Mouse (Mus musculus) CH12.LX (cell line): Measurements from ENCODE around the gene Tpx2. TPM values are rescaled to one million over a fixed set of nuclear protein-coding genes. Genes with fewer than 3 reads are reported as not detected.

Source experiments
- DNase-seq: peaks from one replicate; pipeline ENCODE4 v3.0.0-alpha.2; 2013; ENCODE audit errors: extremely low read depth
- H3K27ac ChIP-seq: 2 replicates; pipeline ENCODE4 v1.5.1; 2012; ENCODE audit warnings: low read depth, mild to moderate bottlenecking, control low read depth, moderate library complexity; ENCODE audit not compliant: insufficient read depth
- H3K27me3 ChIP-seq: replicated peaks from 2 replicates; pipeline ENCODE3; 2012; ENCODE audit warnings: inconsistent platforms
- H3K36me3 ChIP-seq, 2 experiments: replicated peaks in 1 of 2; 2 replicates each; pipeline versions ENCODE3 to v1.6.1; 2012; ENCODE audit warnings: inconsistent platforms in 1 of 2, low read length in 1 of 2, mild to moderate bottlenecking in 1 of 2, mixed read lengths in 1 of 2, moderate library complexity in 1 of 2; ENCODE audit not compliant: control insufficient read depth in 1 of 2, insufficient read depth in 1 of 2
- H3K4me1 ChIP-seq, 2 experiments: 2 replicates each; pipeline ENCODE4 v1.6.1; 2012; ENCODE audit warnings: inconsistent platforms in 1 of 2, moderate library complexity in 1 of 2; ENCODE audit not compliant: insufficient read depth in 2 of 2, control insufficient read depth in 1 of 2
- H3K4me2 ChIP-seq: 2 replicates; pipeline ENCODE4 v1.6.1; 2012; ENCODE audit warnings: low read depth, mild to moderate bottlenecking, control low read depth; ENCODE audit not compliant: poor library complexity, insufficient read depth, severe bottlenecking
- H3K4me3 ChIP-seq, 3 experiments: fragments of 150-350 bp in 1 of 3; sonication (generic) in 1 of 3; replicated peaks in 1 of 3; 2 replicates each; pipeline versions ENCODE3 to v1.5.1; 2011 to 2012; ENCODE audit warnings: low read depth in 2 of 3, low read length in 2 of 3, mild to moderate bottlenecking in 2 of 3, moderate library complexity in 2 of 3, control low read depth in 1 of 3, improper control_type of control experiment in 1 of 3, inconsistent platforms in 1 of 3, mixed read lengths in 1 of 3; ENCODE audit not compliant: poor library complexity in 1 of 3
- H3K79me2 ChIP-seq: replicated peaks from 2 replicates; pipeline ENCODE4 v1.6.1; 2012; ENCODE audit warnings: mild to moderate bottlenecking, moderate library complexity; ENCODE audit not compliant: control insufficient read depth, poor library complexity, insufficient read depth, severe bottlenecking; ENCODE audit errors: extremely low read depth
- H3K9ac ChIP-seq: 2 replicates; pipeline ENCODE4 v1.6.1; 2012; ENCODE audit warnings: low read depth, mild to moderate bottlenecking, control low read depth, moderate library complexity; ENCODE audit not compliant: insufficient read depth
- H3K9me3 ChIP-seq: replicated peaks from 2 replicates; pipeline ENCODE3; 2012; ENCODE audit warnings: low read length, inconsistent platforms, mixed read lengths
- BHLHE40 ChIP-seq: IDR thresholded peaks from 2 replicates; pipeline ENCODE4 v1.6.1; 2011; ENCODE audit warnings: mild to moderate bottlenecking, low read depth, low read length, improper control_type of control experiment
- CHD1 ChIP-seq: IDR thresholded peaks from 2 replicates; pipeline ENCODE4 v1.6.1; 2012; ENCODE audit warnings: low read depth, low read length, improper control_type of control experiment, inconsistent platforms
- CHD2 ChIP-seq: IDR thresholded peaks from 2 replicates; pipeline ENCODE4 v1.6.1; 2011; ENCODE audit warnings: low read length, improper control_type of control experiment
- CTCF ChIP-seq, 2 experiments: IDR thresholded peaks in 1 of 2; conservative IDR thresholded peaks in 1 of 2; 2 replicates each; pipeline ENCODE4 v1.5.1; 2011 to 2012; ENCODE audit warnings: low read depth in 2 of 2, low read length in 2 of 2, improper control_type of control experiment in 1 of 2, inconsistent platforms in 1 of 2, mild to moderate bottlenecking in 1 of 2, moderate library complexity in 1 of 2
- E2F4 ChIP-seq: IDR thresholded peaks from 2 replicates; pipeline ENCODE4 v1.6.1; 2011; ENCODE audit warnings: low read depth, low read length, improper control_type of control experiment; ENCODE audit not compliant: insufficient replicate concordance
- ELF1 ChIP-seq: IDR thresholded peaks from 2 replicates; pipeline ENCODE4 v1.6.1; 2014; ENCODE audit warnings: low read depth, mild to moderate bottlenecking, inconsistent platforms, low read length, improper control_type of control experiment
- EP300 ChIP-seq: IDR thresholded peaks from 2 replicates; pipeline ENCODE4 v1.6.1; 2011; ENCODE audit warnings: low read length, improper control_type of control experiment
- ETS1 ChIP-seq: conservative IDR thresholded peaks from 2 replicates; pipeline ENCODE4 v1.6.1; 2012; ENCODE audit warnings: low read depth, mild to moderate bottlenecking, inconsistent platforms, low read length, improper control_type of control experiment, moderate library complexity
- GABPA ChIP-seq: IDR thresholded peaks from 2 replicates; pipeline ENCODE4 v1.6.1; 2012; ENCODE audit warnings: low read depth, low read length, improper control_type of control experiment, inconsistent platforms; ENCODE audit not compliant: insufficient replicate concordance
- HCFC1 ChIP-seq: IDR thresholded peaks from 2 replicates; pipeline ENCODE4 v1.6.1; 2012; ENCODE audit warnings: low read depth, mild to moderate bottlenecking, inconsistent platforms, low read length, improper control_type of control experiment
- IRF4 ChIP-seq: IDR thresholded peaks from 2 replicates; pipeline ENCODE4 v1.6.1; 2014; ENCODE audit warnings: low read depth, mild to moderate bottlenecking, inconsistent platforms, low read length, improper control_type of control experiment
- JUN ChIP-seq: IDR thresholded peaks from 2 replicates; pipeline ENCODE4 v1.6.1; 2011; ENCODE audit warnings: low read depth, mild to moderate bottlenecking, low read length, improper control_type of control experiment, moderate library complexity; ENCODE audit not compliant: insufficient read depth
- JUND ChIP-seq: conservative IDR thresholded peaks from 2 replicates; pipeline ENCODE4 v1.6.1; 2011; ENCODE audit warnings: low read depth, low read length, improper control_type of control experiment
- KAT2A ChIP-seq: IDR thresholded peaks from 2 replicates; pipeline ENCODE4 v1.6.1; 2012; ENCODE audit warnings: low read length, improper control_type of control experiment, inconsistent platforms; ENCODE audit not compliant: insufficient replicate concordance
- MAFK ChIP-seq: IDR thresholded peaks from 2 replicates; pipeline ENCODE4 v1.6.1; 2011; ENCODE audit warnings: low read length, improper control_type of control experiment; ENCODE audit not compliant: insufficient replicate concordance
- MAX ChIP-seq: IDR thresholded peaks from 2 replicates; pipeline ENCODE4 v1.6.1; 2011; ENCODE audit warnings: low read length, improper control_type of control experiment
- MAZ ChIP-seq: IDR thresholded peaks from 2 replicates; pipeline ENCODE4 v1.6.1; 2012; ENCODE audit warnings: low read depth, mild to moderate bottlenecking, inconsistent platforms, low read length, improper control_type of control experiment, moderate library complexity
- MEF2A ChIP-seq: IDR thresholded peaks from 2 replicates; pipeline ENCODE4 v1.6.1; 2014; ENCODE audit warnings: low read depth, mild to moderate bottlenecking, inconsistent platforms, low read length, improper control_type of control experiment, borderline replicate concordance
- MXI1 ChIP-seq: IDR thresholded peaks from 2 replicates; pipeline ENCODE4 v1.6.1; 2011; ENCODE audit warnings: mild to moderate bottlenecking, low read depth, low read length, improper control_type of control experiment
- MYC ChIP-seq: IDR thresholded peaks from 2 replicates; pipeline ENCODE4 v1.6.1; 2011; ENCODE audit warnings: low read depth, mild to moderate bottlenecking, improper control_type of control experiment, low read length
- NELFE ChIP-seq: IDR thresholded peaks from 2 replicates; pipeline ENCODE4 v1.6.1; 2011; ENCODE audit warnings: low read depth, low read length, improper control_type of control experiment
- NRF1 ChIP-seq: IDR thresholded peaks from 2 replicates; pipeline ENCODE4 v1.6.1; 2014; ENCODE audit warnings: low read depth, mild to moderate bottlenecking, inconsistent platforms, low read length, improper control_type of control experiment, moderate library complexity
- PAX5 ChIP-seq: IDR thresholded peaks from 2 replicates; pipeline ENCODE4 v1.6.1; 2012; ENCODE audit warnings: low read length, inconsistent platforms, mixed read lengths
- POLR2A ChIP-seq: IDR thresholded peaks from 2 replicates; pipeline ENCODE4 v1.6.1; 2011; ENCODE audit warnings: low read depth, mild to moderate bottlenecking, improper control_type of control experiment, low read length
- POLR2AphosphoS2 ChIP-seq: IDR thresholded peaks from 2 replicates; pipeline ENCODE4 v1.6.1; 2011; ENCODE audit warnings: low read depth, low read length, improper control_type of control experiment
- RAD21 ChIP-seq: IDR thresholded peaks from 2 replicates; pipeline ENCODE4 v1.6.1; 2011; ENCODE audit warnings: low read depth, mild to moderate bottlenecking, low read length, improper control_type of control experiment, moderate library complexity
- RCOR1 ChIP-seq: conservative IDR thresholded peaks from 2 replicates; pipeline ENCODE4 v1.6.1; 2012; ENCODE audit warnings: low read depth, mild to moderate bottlenecking, inconsistent platforms, low read length, improper control_type of control experiment
- SIN3A ChIP-seq: IDR thresholded peaks from 2 replicates; pipeline ENCODE4 v1.6.1; 2012; ENCODE audit warnings: low read length, improper control_type of control experiment, inconsistent platforms
- SMC3 ChIP-seq: IDR thresholded peaks from 2 replicates; pipeline ENCODE4 v1.6.1; 2011; ENCODE audit warnings: low read depth, low read length, improper control_type of control experiment
- TBP ChIP-seq: conservative IDR thresholded peaks from 2 replicates; pipeline ENCODE4 v1.6.1; 2011; ENCODE audit warnings: low read depth, low read length, improper control_type of control experiment
- TCF12 ChIP-seq: IDR thresholded peaks from 2 replicates; pipeline ENCODE4 v1.6.1; 2014; ENCODE audit warnings: low read depth, mild to moderate bottlenecking, inconsistent platforms, low read length, improper control_type of control experiment
- UBTF ChIP-seq: IDR thresholded peaks from 2 replicates; pipeline ENCODE4 v1.6.1; 2012; ENCODE audit warnings: low read depth, mild to moderate bottlenecking, inconsistent platforms, low read length, improper control_type of control experiment, moderate library complexity
- USF1 ChIP-seq: IDR thresholded peaks from 2 replicates; pipeline ENCODE4 v1.6.1; 2014; ENCODE audit warnings: low read depth, mild to moderate bottlenecking, inconsistent platforms, low read length, improper control_type of control experiment
- USF2 ChIP-seq: conservative IDR thresholded peaks from 2 replicates; pipeline ENCODE4 v1.6.1; 2011; ENCODE audit warnings: low read depth, low read length, improper control_type of control experiment
- ZC3H11A ChIP-seq: IDR thresholded peaks from 2 replicates; pipeline ENCODE4 v1.6.1; 2012; ENCODE audit warnings: low read depth, mild to moderate bottlenecking, inconsistent platforms, low read length, improper control_type of control experiment
- ZKSCAN1 ChIP-seq: IDR thresholded peaks from 2 replicates; pipeline ENCODE4 v1.6.1; 2012; ENCODE audit warnings: low read depth, inconsistent platforms, low read length, improper control_type of control experiment, borderline replicate concordance
- ZMIZ1 ChIP-seq: IDR thresholded peaks from 2 replicates; pipeline ENCODE4 v1.6.1; 2012; ENCODE audit warnings: low read depth, mild to moderate bottlenecking, inconsistent platforms, low read length, improper control_type of control experiment
- ZNF384 ChIP-seq: IDR thresholded peaks from 2 replicates; pipeline ENCODE4 v1.6.1; 2012; ENCODE audit warnings: low read depth, low read length, improper control_type of control experiment, inconsistent platforms
- dilution Hi-C: fragments of 300-500 bp; cut with MboI; formaldehyde crosslinking; loops from 2 replicates; pipeline ENCODE4 v1.14.3; 2020; ENCODE audit warnings: low sequenced_read_pairs; ENCODE audit not compliant: extremely low pct_unique_long_range_greater_than_20kb, extremely low pct_ligation_motif_present
- in situ Hi-C: fragments of 300-500 bp; cut with MboI; formaldehyde crosslinking; loops from 3 replicates; pipeline ENCODE4 v1.14.3; 2019; ENCODE audit warnings: low sequenced_read_pairs, low pct_ligation_motif_present, low pct_unique_long_range_greater_than_20kb, mixed read lengths
- polyA plus RNA-seq: library from polyadenylated mRNA; unstranded; fragments of >175 nt; gene quantifications from 2 replicates; pipeline ENCODE4 v1.2.1, GENCODE M21; 2012; ENCODE audit warnings: low read depth; ENCODE audit not compliant: insufficient read length
- total RNA-seq, 2 experiments: library from RNA; depleted of rRNA; stranded (reverse); fragments of 300-350 nt in 1 of 2; fragments of >200 nt in 1 of 2; gene quantifications; 2 replicates each; pipeline ENCODE4 v1.2.3; 2012 to 2014

Gene Tpx2
- total and polyA plus RNA-seq, 3 experiments = 66.1 to 127 (median 98.0) TPM

DNA sequence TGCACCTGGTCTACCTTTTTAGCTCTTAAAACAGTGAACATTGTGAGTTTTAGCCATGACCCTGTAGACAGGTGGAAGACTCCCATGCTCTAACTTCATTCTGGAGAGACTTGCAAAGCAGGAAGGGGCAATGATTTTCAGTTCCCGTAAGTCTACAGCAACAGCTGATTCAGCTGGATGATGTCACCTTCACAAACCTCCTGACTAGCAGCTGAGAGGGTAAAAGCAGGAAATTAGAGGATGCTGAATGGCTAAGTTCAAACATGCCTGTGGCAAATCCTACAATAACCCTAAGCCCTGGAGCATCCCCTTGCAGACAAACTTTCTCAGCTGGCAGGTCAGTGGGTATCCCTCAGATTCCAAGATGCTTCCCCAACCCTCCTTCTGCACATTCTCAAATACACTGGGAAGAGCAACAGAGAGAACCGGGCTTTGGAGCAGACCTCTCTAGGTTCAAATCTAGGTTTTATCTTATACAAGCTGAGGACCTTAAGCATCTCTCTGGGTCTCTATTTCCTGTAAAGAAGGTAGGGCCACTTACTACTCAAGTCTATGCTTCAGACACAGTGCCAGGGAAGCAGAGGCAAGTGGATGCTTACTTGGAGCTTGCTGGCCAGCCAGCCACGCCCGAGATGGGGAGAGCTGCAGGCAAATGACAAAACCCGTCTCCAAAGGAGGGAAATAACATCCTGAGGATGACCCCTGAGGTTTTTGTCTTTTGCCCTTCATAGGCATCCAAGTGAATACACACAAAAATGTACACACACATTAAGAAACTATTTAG lies 37.4 kb upstream of the Tpx2 start:
- H3K27me3 ChIP-seq = no peaks in the 10 kb centered on the region
- H3K36me3 ChIP-seq = peaks cover 24 to 63% of the 10 kb centered on the region in 2 experiments
- in situ Hi-C loops = no loop called here
- peaks cover 40 to 91% of the 10 kb centered on the region in 2 experiments for H3K4me1 ChIP-seq
- H3K4me2 ChIP-seq = peak overlapping the region; percentile 68
- H3K79me2 ChIP-seq = peaks cover 96% of the 10 kb centered on the region
- TF ChIP-seq POLR2AphosphoS2 = no peak
- TF ChIP-seq RCOR1 = peak; percentile 86; the same call in 1 of the 2 replicates
- TF ChIP-seq MAFK = peak; percentile 93
- TF ChIP-seq POLR2A = peak; percentile 50
- 0 out of 2 replicates have a peak, but pooled peaks have one; percentile 67 for TF ChIP-seq KAT2A
- TF ChIP-seq MEF2A = peak; percentile 90
- TF ChIP-seq EP300 = peak; percentile 96
- TF ChIP-seq CTCF (conservative IDR thresholded peaks at IDR 0.05 in 1 of 2, IDR thresholded peaks at IDR 0.05 in 1 of 2; ENCODE audit: low read depth in 2 of 2, low read length in 2 of 2) = no peak
- no peak for TF ChIP-seq ZC3H11A
- TF ChIP-seq IRF4 = peak; percentile 95
- peak; percentile 77 for TF ChIP-seq MXI1
- peak; percentile 92 for TF ChIP-seq TCF12
- 0 out of 2 replicates have a peak, but pooled peaks have one; percentile 44 for TF ChIP-seq NELFE
- TF ChIP-seq ETS1 = peak; percentile 100
- TF ChIP-seq MAX = peak; percentile 73
- TF ChIP-seq E2F4 = peak; percentile 67; the same call in 1 of the 2 replicates
- peak; percentile 14 for TF ChIP-seq SMC3
- peak; percentile 80 for TF ChIP-seq ELF1
- peak; percentile 99 for TF ChIP-seq JUN
- TF ChIP-seq PAX5 = no peak
- no peak for TF ChIP-seq USF2
- TF ChIP-seq NRF1 = peak; percentile 35; the same call in 1 of the 2 replicates
- TF ChIP-seq RAD21 = no peak; the same call in 1 of the 2 replicates
- TF ChIP-seq MAZ = peak; percentile 80; the same call in 1 of the 2 replicates
- peak; percentile 97 for TF ChIP-seq JUND
- peak; percentile 38; the same call in 1 of the 2 replicates for TF ChIP-seq HCFC1
- no peak for TF ChIP-seq UBTF
- TF ChIP-seq TBP = no peak
- TF ChIP-seq USF1 = no peak
- TF ChIP-seq MYC = peak; percentile 90
- peak; percentile 60 for TF ChIP-seq ZMIZ1
- no peak for TF ChIP-seq ZKSCAN1
- TF ChIP-seq GABPA = no peak
- TF ChIP-seq BHLHE40 = peak; percentile 85
- peak; percentile 99 for TF ChIP-seq SIN3A
- peak; percentile 73 for TF ChIP-seq CHD2
- no peak; the same call in 1 of the 2 replicates for TF ChIP-seq ZNF384
- peak; percentile 94 for TF ChIP-seq CHD1
- TF ChIP-seq, all 38 proteins: peak for 26
- H3K9me3 ChIP-seq = no peaks in the 10 kb centered on the region
- H3K9ac ChIP-seq = peak overlapping the region; percentile 74
- dilution Hi-C loops = no loop called here
- peak overlapping the region; percentile 96 for H3K27ac ChIP-seq
- H3K4me3 ChIP-seq = no peak overlapping the region
- peak; percentile 69 for DNase-seq
